Mouse (Mus musculus) lung, embryonic 14.5 days (tissue): ENCODE measurements around the gene Dnajc7. TPM values are rescaled to one million over a fixed set of nuclear protein-coding genes. Genes with fewer than 3 reads are reported as not detected.

Experiments
- ATAC-seq: fragments of 200-750 bp; cut with Nextera tagmentation; 2 replicates; pipeline ENCODE4 v1.8.0; 2017; ENCODE audit warnings: mild to moderate bottlenecking, moderate TSS enrichment, moderate library complexity; ENCODE audit not compliant: insufficient read depth
- DNase-seq: peaks from one replicate; pipeline ENCODE4 v3.0.0-alpha.2; 2015
- H3K27ac ChIP-seq: fragments of 300-500 bp; sonication (generic); 2 replicates; pipeline ENCODE4 v1.5.1; 2014; ENCODE audit warnings: low read depth, mild to moderate bottlenecking, moderate library complexity
- H3K27me3 ChIP-seq: fragments of 300-500 bp; sonication (generic); 2 replicates; pipeline ENCODE4 v1.6.1; 2014; ENCODE audit warnings: low read length, control low read depth; ENCODE audit not compliant: insufficient read depth
- H3K36me3 ChIP-seq: fragments of 300-500 bp; sonication (generic); 2 replicates; pipeline ENCODE4 v1.6.1; 2014; ENCODE audit warnings: control low read depth; ENCODE audit not compliant: insufficient read depth
- H3K4me1 ChIP-seq: fragments of 300-500 bp; sonication (generic); 2 replicates; pipeline ENCODE4 v1.6.1; 2014; ENCODE audit warnings: antibody characterized with exemption, control low read depth; ENCODE audit not compliant: insufficient read depth
- H3K4me2 ChIP-seq: fragments of 300-500 bp; sonication (generic); 2 replicates; pipeline ENCODE4 v1.6.1; 2014; ENCODE audit warnings: mild to moderate bottlenecking
- H3K4me3 ChIP-seq: fragments of 300-500 bp; sonication (generic); 2 replicates; pipeline ENCODE4 v1.5.1; 2014; ENCODE audit warnings: low read depth, low read length
- H3K9ac ChIP-seq: fragments of 300-500 bp; sonication (generic); 2 replicates; pipeline ENCODE4 v1.6.1; 2014
- H3K9me3 ChIP-seq: fragments of 300-500 bp; sonication (generic); 2 replicates; pipeline ENCODE4 v1.6.1; 2016; ENCODE audit warnings: low read depth, low read length, control low read depth
- CTCF ChIP-seq: IDR thresholded peaks from 2 replicates; pipeline ENCODE4 v1.5.1; 2016; ENCODE audit warnings: antibody characterized with exemption, low read depth
- WGBS: fragments of 180-500 bp; shearing (Covaris S2); extraction: QIAGEN DNeasy Blood & Tissue Kit; methylation state at CpG from one replicate; pipeline ENCODE4 v1.1.7; 2014; 5-methylcytosine and 5-hydroxymethylcytosine counted together
- polyA plus RNA-seq: library from polyadenylated mRNA; unstranded; fragments of >200 nt; fragmentation: Nextera tagmentation; extraction: Ambion mirVana; gene quantifications from 2 replicates; pipeline ENCODE4 v1.2.1, GENCODE M21; 2014

Gene Dnajc7
- polyA plus RNA-seq, 1 experiment from 2014 or later = 79.4 TPM

DNA sequence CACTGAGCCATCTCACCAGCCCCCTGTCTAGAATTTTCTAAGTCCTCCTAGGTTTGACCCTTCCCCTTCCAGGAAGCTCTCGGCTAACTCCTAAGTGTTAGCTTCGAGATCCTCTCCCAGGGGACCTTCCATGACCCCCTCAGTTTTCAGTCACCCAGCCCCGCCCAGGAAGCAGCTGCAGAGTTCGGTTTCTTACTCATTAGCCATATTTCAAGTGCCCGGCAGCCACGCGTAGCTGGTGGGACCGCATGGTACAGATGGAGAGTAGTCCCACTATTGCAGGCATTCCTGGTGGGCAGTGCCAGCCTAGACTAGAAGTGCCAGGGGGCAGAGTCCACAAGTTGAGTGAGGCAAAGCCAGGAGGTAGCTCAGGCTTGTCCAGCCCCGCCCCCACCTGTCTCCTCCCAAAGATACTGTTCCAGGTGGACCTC, 52.1 kb downstream of the Dnajc7 start:
- no peaks in the 10 kb centered on the region for H3K9me3 ChIP-seq
- peaks cover 3% of the 10 kb centered on the region; the same call in 1 of the 2 replicates for H3K27me3 ChIP-seq
- H3K36me3 ChIP-seq = no peaks in the 10 kb centered on the region
- ATAC-seq = no peak
- no peak for DNase-seq
- 34% methylated on average over 9 of the region's 9 CpGs for WGBS
- TF ChIP-seq CTCF = no peak
- H3K4me2 ChIP-seq = no peak overlapping the region
- H3K4me3 ChIP-seq = no peak overlapping the region
- no peaks in the 10 kb centered on the region for H3K4me1 ChIP-seq
- H3K9ac ChIP-seq = no peak overlapping the region
- no peak overlapping the region for H3K27ac ChIP-seq

DNA sequence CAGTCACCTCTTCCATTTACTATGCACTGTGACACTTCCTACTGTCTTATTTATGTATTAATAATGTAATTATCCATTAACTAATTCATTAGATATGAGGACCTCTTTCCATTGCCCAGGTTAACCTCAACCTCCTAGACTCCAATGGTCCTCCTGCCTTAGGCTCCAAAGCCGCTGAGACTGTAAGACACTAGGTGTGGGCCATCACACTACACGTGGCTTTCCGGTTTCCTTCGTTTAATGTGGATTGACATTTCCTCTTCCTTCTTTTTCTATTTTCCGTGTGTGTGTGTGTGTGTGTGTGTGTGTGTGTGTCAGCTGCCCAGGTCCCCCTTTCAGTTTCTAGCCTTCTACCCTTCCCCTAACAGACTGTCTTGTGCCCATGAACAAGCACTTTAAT, 52.7 kb downstream of the Dnajc7 start:
- H3K9me3 ChIP-seq = no peaks in the 10 kb centered on the region

DNA sequence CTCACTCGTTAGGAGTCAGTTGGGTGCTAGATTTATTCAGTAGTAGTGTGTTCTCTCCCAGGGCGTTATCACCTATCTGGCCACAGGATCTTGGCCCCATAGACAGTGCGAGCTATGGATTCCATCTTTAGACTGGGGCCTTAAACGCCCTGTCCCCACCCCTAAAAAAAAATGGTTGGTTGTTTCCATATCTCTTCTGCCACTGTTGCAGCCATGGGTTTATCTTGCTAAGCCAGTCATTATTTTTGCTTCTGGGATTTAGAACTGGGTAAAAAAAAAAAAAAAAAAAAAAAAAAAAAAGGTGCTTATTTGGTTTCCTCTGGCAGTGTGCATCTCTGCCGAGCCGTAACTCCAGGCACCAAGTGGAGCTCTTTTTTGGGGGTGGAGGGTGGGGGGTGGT, 55.3 kb downstream of the Dnajc7 start:
- ATAC-seq = no peak
- Histone ChIP-seq H3K4me3 (no peak overlapping the region), H3K9ac (no peak overlapping the region), H3K27me3 (no peaks in the 10 kb centered on the region), H3K4me2 (no peak overlapping the region), H3K36me3 (no peaks in the 10 kb centered on the region), H3K27ac (no peak overlapping the region), H3K4me1 (no peaks in the 10 kb centered on the region), H3K9me3 (no peaks in the 10 kb centered on the region)
- DNase-seq = no peak
- WGBS = 80% methylated on average over 6 of the region's 6 CpGs
- no peak for TF ChIP-seq CTCF

More for the DNA sequence above, 52.7 kb downstream of the Dnajc7 start:
- ATAC-seq = no peak
- no peak overlapping the region for H3K9ac ChIP-seq
- no peak for DNase-seq
- H3K36me3 ChIP-seq = no peaks in the 10 kb centered on the region
- H3K4me1 ChIP-seq = no peaks in the 10 kb centered on the region
- WGBS = 63% methylated on average over 5 of the region's 5 CpGs
- TF ChIP-seq CTCF = no peak
- no peak overlapping the region for H3K4me3 ChIP-seq
- H3K27me3 ChIP-seq = peaks cover 3% of the 10 kb centered on the region; the same call in 1 of the 2 replicates
- no peak overlapping the region for H3K4me2 ChIP-seq
- no peak overlapping the region for H3K27ac ChIP-seq

DNA sequence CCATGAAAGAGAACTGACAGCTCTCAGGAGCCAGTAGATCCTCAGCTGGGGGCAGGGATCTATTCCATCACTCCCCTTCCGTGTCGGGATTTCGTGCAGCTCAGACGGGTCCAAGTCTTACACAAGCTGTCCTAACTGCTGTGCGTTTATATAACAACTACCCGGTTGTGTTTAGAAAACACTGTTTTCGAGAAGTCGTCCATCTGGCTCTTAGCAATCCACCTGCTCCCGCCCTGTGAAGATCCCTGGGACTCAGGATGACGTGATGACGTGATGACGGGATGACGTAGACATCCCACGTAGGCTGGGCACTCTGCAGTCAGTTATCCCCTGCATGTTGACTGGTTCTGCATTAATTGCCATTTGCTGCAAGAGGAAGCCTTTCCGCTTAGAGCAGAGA, 55.7 kb downstream of the Dnajc7 start:
- H3K4me1 ChIP-seq = no peaks in the 10 kb centered on the region
- no peak for ATAC-seq
- H3K27me3 ChIP-seq = no peaks in the 10 kb centered on the region
- H3K9ac ChIP-seq = no peak overlapping the region
- no peaks in the 10 kb centered on the region for H3K9me3 ChIP-seq
- WGBS = 51% methylated on average over 15 of the region's 15 CpGs
- TF ChIP-seq CTCF = no peak
- no peak overlapping the region for H3K27ac ChIP-seq
- no peaks in the 10 kb centered on the region for H3K36me3 ChIP-seq
- H3K4me3 ChIP-seq = no peak overlapping the region
- no peak for DNase-seq
- H3K4me2 ChIP-seq = no peak overlapping the region

DNA sequence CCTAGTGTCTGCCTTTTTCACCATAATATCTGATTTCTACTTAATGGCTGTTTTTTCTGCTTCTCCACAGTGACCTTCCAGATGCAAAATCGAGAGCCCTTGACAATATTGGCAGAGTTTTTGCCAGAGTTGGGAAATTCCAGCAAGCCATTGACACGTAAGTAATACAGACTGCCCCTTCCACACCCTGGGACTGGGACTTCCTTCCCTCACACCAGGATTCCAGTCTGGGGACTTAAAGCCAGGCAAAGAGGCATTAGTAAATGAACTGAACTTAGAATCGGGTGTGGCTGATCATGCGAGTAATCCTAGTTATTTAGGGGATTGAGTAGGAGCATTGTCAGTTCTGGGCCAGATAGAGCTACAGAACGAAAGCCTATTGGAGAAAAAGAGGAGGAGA, 58.2 kb downstream of the Dnajc7 start:
- Histone ChIP-seq H3K4me2 (no peak overlapping the region), H3K27me3 (no peaks in the 10 kb centered on the region), H3K4me1 (no peaks in the 10 kb centered on the region), H3K9me3 (no peaks in the 10 kb centered on the region), H3K4me3 (no peak overlapping the region), H3K9ac (no peak overlapping the region), H3K36me3 (no peaks in the 10 kb centered on the region), H3K27ac (no peak overlapping the region)
- DNase-seq = no peak
- ATAC-seq = no peak
- WGBS = 67% methylated on average over 5 of the region's 5 CpGs
- TF ChIP-seq CTCF = no peak

DNA sequence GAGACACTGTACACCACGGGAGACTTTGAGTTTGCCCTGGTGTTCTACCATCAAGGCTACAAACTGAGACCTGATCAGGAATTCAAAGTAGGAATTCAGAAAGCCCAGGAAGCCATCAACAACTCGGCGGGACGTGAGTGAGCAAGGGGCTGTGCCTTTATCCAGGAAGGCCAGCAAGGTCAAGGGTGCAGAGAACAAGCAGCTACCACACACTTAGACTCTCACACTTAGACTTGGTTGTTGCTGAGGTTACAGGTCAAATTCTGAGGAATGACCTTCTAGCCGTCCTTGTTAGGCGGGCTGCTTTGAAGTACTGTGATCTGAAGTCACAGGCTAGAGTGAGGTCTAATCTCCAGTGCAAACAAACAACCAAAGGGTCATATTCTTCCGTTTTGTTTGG, 60.5 kb downstream of the Dnajc7 start:
- no peak for TF ChIP-seq CTCF
- DNase-seq = no peak
- 24% methylated on average over 7 of the region's 7 CpGs for WGBS

DNA sequence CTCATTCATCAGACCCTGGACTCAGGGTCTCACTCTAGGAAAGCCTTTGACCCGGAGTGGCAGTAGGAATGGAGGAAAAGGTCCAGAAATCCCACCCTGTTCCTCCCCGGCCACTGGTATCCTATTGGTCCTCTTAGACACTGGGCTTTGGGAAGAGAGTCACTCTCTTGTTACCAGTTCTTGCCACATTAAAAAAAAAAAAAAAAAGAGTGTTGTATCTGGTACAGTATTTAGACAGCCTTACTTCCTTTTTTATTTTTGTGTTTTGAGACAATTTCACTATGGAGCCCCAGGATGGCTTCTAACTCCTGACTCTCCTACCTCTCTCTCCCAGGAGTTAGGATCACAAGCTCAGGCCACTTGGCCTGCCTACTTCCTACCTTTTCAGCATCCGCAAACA, 62.4 kb downstream of the Dnajc7 start:
- no peak for TF ChIP-seq CTCF
- ATAC-seq = no peak
- Histone ChIP-seq H3K27me3 (no peaks in the 10 kb centered on the region), H3K4me2 (no peak overlapping the region), H3K27ac (no peak overlapping the region), H3K36me3 (no peaks in the 10 kb centered on the region), H3K9ac (no peak overlapping the region), H3K9me3 (no peaks in the 10 kb centered on the region), H3K4me3 (no peak overlapping the region), H3K4me1 (no peaks in the 10 kb centered on the region)
- WGBS = 74% methylated on average over 3 of the region's 3 CpGs
- DNase-seq = no peak

More for the DNA sequence above, 60.5 kb downstream of the Dnajc7 start:
- Histone ChIP-seq H3K27ac (no peak overlapping the region), H3K27me3 (no peaks in the 10 kb centered on the region), H3K36me3 (no peaks in the 10 kb centered on the region), H3K4me1 (no peaks in the 10 kb centered on the region), H3K9me3 (no peaks in the 10 kb centered on the region), H3K4me3 (no peak overlapping the region), H3K9ac (no peak overlapping the region), H3K4me2 (no peak overlapping the region)
- ATAC-seq = no peak

DNA sequence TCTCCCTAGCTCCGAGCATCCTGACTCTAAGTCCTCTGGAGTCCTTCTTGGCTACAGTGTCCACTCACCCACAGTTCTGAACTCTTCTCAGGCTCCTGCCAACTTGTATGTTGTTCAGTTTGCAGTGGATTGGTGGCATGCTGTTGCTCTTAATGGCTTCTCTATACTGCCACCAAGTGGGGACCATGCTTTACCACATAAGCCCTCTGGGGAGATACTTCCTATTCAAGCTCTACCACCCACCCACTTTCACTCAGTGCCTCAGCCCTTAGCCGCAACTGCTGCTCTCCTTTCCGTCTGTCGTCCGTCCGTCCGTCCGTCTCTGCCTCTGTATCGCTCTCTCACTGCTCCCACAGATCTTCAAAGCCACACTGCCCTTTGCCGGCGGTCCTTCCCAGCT, 64.4 kb downstream of the Dnajc7 start:
- Histone ChIP-seq H3K4me3 (0 out of 2 replicates have a peak overlapping the region, but pooled peaks have one; percentile 16), H3K36me3 (no peaks in the 10 kb centered on the region), H3K9ac (peak overlapping the region; percentile 28; the same call in 1 of the 2 replicates), H3K4me2 (peak overlapping the region; percentile 46), H3K4me1 (no peaks in the 10 kb centered on the region), H3K27me3 (no peaks in the 10 kb centered on the region), H3K9me3 (no peaks in the 10 kb centered on the region), H3K27ac (no peak overlapping the region)
- DNase-seq = peak; percentile 89
- WGBS = 18% methylated on average over 11 of the region's 11 CpGs
- ATAC-seq = peak; percentile 66
- peak; percentile 80 for TF ChIP-seq CTCF
